Mouse (Mus musculus) CH12.LX (cell line): ENCODE data around the gene Tufm. TPM values are rescaled to one million over a fixed set of nuclear protein-coding genes. Genes with fewer than 3 reads are reported as not detected.

ENCODE experiments used
- DNase-seq: peaks from one replicate; pipeline ENCODE4 v3.0.0-alpha.2; 2013; ENCODE audit errors: extremely low read depth
- H3K27ac ChIP-seq: 2 replicates; pipeline ENCODE4 v1.5.1; 2012; ENCODE audit warnings: low read depth, mild to moderate bottlenecking, control low read depth, moderate library complexity; ENCODE audit not compliant: insufficient read depth
- H3K27me3 ChIP-seq: replicated peaks from 2 replicates; pipeline ENCODE3; 2012; ENCODE audit warnings: inconsistent platforms
- H3K36me3 ChIP-seq, 2 experiments: replicated peaks in 1 of 2; 2 replicates each; pipeline versions ENCODE3 to v1.6.1; 2012; ENCODE audit warnings: inconsistent platforms in 1 of 2, low read length in 1 of 2, mild to moderate bottlenecking in 1 of 2, mixed read lengths in 1 of 2, moderate library complexity in 1 of 2; ENCODE audit not compliant: control insufficient read depth in 1 of 2, insufficient read depth in 1 of 2
- H3K4me1 ChIP-seq, 2 experiments: 2 replicates each; pipeline ENCODE4 v1.6.1; 2012; ENCODE audit warnings: inconsistent platforms in 1 of 2, moderate library complexity in 1 of 2; ENCODE audit not compliant: insufficient read depth in 2 of 2, control insufficient read depth in 1 of 2
- H3K4me2 ChIP-seq: 2 replicates; pipeline ENCODE4 v1.6.1; 2012; ENCODE audit warnings: low read depth, mild to moderate bottlenecking, control low read depth; ENCODE audit not compliant: poor library complexity, insufficient read depth, severe bottlenecking
- H3K4me3 ChIP-seq, 3 experiments: fragments of 150-350 bp in 1 of 3; sonication (generic) in 1 of 3; replicated peaks in 1 of 3; 2 replicates each; pipeline versions ENCODE3 to v1.5.1; 2011 to 2012; ENCODE audit warnings: low read depth in 2 of 3, low read length in 2 of 3, mild to moderate bottlenecking in 2 of 3, moderate library complexity in 2 of 3, control low read depth in 1 of 3, improper control_type of control experiment in 1 of 3, inconsistent platforms in 1 of 3, mixed read lengths in 1 of 3; ENCODE audit not compliant: poor library complexity in 1 of 3
- H3K79me2 ChIP-seq: replicated peaks from 2 replicates; pipeline ENCODE4 v1.6.1; 2012; ENCODE audit warnings: mild to moderate bottlenecking, moderate library complexity; ENCODE audit not compliant: control insufficient read depth, poor library complexity, insufficient read depth, severe bottlenecking; ENCODE audit errors: extremely low read depth
- H3K9ac ChIP-seq: 2 replicates; pipeline ENCODE4 v1.6.1; 2012; ENCODE audit warnings: low read depth, mild to moderate bottlenecking, control low read depth, moderate library complexity; ENCODE audit not compliant: insufficient read depth
- H3K9me3 ChIP-seq: replicated peaks from 2 replicates; pipeline ENCODE3; 2012; ENCODE audit warnings: low read length, inconsistent platforms, mixed read lengths
- BHLHE40 ChIP-seq: IDR thresholded peaks from 2 replicates; pipeline ENCODE4 v1.6.1; 2011; ENCODE audit warnings: mild to moderate bottlenecking, low read depth, low read length, improper control_type of control experiment
- CTCF ChIP-seq, 2 experiments: IDR thresholded peaks in 1 of 2; conservative IDR thresholded peaks in 1 of 2; 2 replicates each; pipeline ENCODE4 v1.5.1; 2011 to 2012; ENCODE audit warnings: low read depth in 2 of 2, low read length in 2 of 2, improper control_type of control experiment in 1 of 2, inconsistent platforms in 1 of 2, mild to moderate bottlenecking in 1 of 2, moderate library complexity in 1 of 2
- ELF1 ChIP-seq: IDR thresholded peaks from 2 replicates; pipeline ENCODE4 v1.6.1; 2014; ENCODE audit warnings: low read depth, mild to moderate bottlenecking, inconsistent platforms, low read length, improper control_type of control experiment
- EP300 ChIP-seq: IDR thresholded peaks from 2 replicates; pipeline ENCODE4 v1.6.1; 2011; ENCODE audit warnings: low read length, improper control_type of control experiment
- ETS1 ChIP-seq: conservative IDR thresholded peaks from 2 replicates; pipeline ENCODE4 v1.6.1; 2012; ENCODE audit warnings: low read depth, mild to moderate bottlenecking, inconsistent platforms, low read length, improper control_type of control experiment, moderate library complexity
- GABPA ChIP-seq: IDR thresholded peaks from 2 replicates; pipeline ENCODE4 v1.6.1; 2012; ENCODE audit warnings: low read depth, low read length, improper control_type of control experiment, inconsistent platforms; ENCODE audit not compliant: insufficient replicate concordance
- HCFC1 ChIP-seq: IDR thresholded peaks from 2 replicates; pipeline ENCODE4 v1.6.1; 2012; ENCODE audit warnings: low read depth, mild to moderate bottlenecking, inconsistent platforms, low read length, improper control_type of control experiment
- JUN ChIP-seq: IDR thresholded peaks from 2 replicates; pipeline ENCODE4 v1.6.1; 2011; ENCODE audit warnings: low read depth, mild to moderate bottlenecking, low read length, improper control_type of control experiment, moderate library complexity; ENCODE audit not compliant: insufficient read depth
- JUND ChIP-seq: conservative IDR thresholded peaks from 2 replicates; pipeline ENCODE4 v1.6.1; 2011; ENCODE audit warnings: low read depth, low read length, improper control_type of control experiment
- KAT2A ChIP-seq: IDR thresholded peaks from 2 replicates; pipeline ENCODE4 v1.6.1; 2012; ENCODE audit warnings: low read length, improper control_type of control experiment, inconsistent platforms; ENCODE audit not compliant: insufficient replicate concordance
- NRF1 ChIP-seq: IDR thresholded peaks from 2 replicates; pipeline ENCODE4 v1.6.1; 2014; ENCODE audit warnings: low read depth, mild to moderate bottlenecking, inconsistent platforms, low read length, improper control_type of control experiment, moderate library complexity
- POLR2A ChIP-seq: IDR thresholded peaks from 2 replicates; pipeline ENCODE4 v1.6.1; 2011; ENCODE audit warnings: low read depth, mild to moderate bottlenecking, improper control_type of control experiment, low read length
- POLR2AphosphoS2 ChIP-seq: IDR thresholded peaks from 2 replicates; pipeline ENCODE4 v1.6.1; 2011; ENCODE audit warnings: low read depth, low read length, improper control_type of control experiment
- SIN3A ChIP-seq: IDR thresholded peaks from 2 replicates; pipeline ENCODE4 v1.6.1; 2012; ENCODE audit warnings: low read length, improper control_type of control experiment, inconsistent platforms
- TBP ChIP-seq: conservative IDR thresholded peaks from 2 replicates; pipeline ENCODE4 v1.6.1; 2011; ENCODE audit warnings: low read depth, low read length, improper control_type of control experiment
- TCF12 ChIP-seq: IDR thresholded peaks from 2 replicates; pipeline ENCODE4 v1.6.1; 2014; ENCODE audit warnings: low read depth, mild to moderate bottlenecking, inconsistent platforms, low read length, improper control_type of control experiment
- USF1 ChIP-seq: IDR thresholded peaks from 2 replicates; pipeline ENCODE4 v1.6.1; 2014; ENCODE audit warnings: low read depth, mild to moderate bottlenecking, inconsistent platforms, low read length, improper control_type of control experiment
- ZKSCAN1 ChIP-seq: IDR thresholded peaks from 2 replicates; pipeline ENCODE4 v1.6.1; 2012; ENCODE audit warnings: low read depth, inconsistent platforms, low read length, improper control_type of control experiment, borderline replicate concordance
- dilution Hi-C: fragments of 300-500 bp; cut with MboI; formaldehyde crosslinking; loops from 2 replicates; pipeline ENCODE4 v1.14.3; 2020; ENCODE audit warnings: low sequenced_read_pairs; ENCODE audit not compliant: extremely low pct_unique_long_range_greater_than_20kb, extremely low pct_ligation_motif_present
- in situ Hi-C: fragments of 300-500 bp; cut with MboI; formaldehyde crosslinking; loops from 3 replicates; pipeline ENCODE4 v1.14.3; 2019; ENCODE audit warnings: low sequenced_read_pairs, low pct_ligation_motif_present, low pct_unique_long_range_greater_than_20kb, mixed read lengths
- polyA plus RNA-seq: library from polyadenylated mRNA; unstranded; fragments of >175 nt; gene quantifications from 2 replicates; pipeline ENCODE4 v1.2.1, GENCODE M21; 2012; ENCODE audit warnings: low read depth; ENCODE audit not compliant: insufficient read length
- total RNA-seq, 2 experiments: library from RNA; depleted of rRNA; stranded (reverse); fragments of 300-350 nt in 1 of 2; fragments of >200 nt in 1 of 2; gene quantifications; 2 replicates each; pipeline ENCODE4 v1.2.3; 2012 to 2014

The Tufm gene
- total and polyA plus RNA-seq, 3 experiments, result 115 to 219 (median 156) TPM

DNA sequence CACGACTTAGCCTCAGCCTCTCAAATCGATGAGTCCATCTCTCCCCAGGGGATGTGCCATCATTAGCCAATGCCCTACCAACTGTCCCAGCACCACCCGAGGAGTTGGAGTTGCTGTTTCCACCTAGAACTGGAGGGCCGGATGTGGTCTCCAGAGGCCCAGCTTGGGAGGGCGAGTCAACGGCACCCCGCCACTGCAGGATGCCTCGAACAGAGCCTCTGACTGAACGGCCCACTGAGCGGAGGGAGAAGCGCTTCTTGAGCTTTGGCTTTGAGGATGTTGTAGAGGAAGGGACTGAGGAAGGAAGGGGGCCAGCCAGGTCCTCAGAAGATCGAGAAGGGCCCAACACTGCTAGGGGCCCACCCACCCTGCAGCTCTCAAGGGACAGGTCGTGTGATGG, 14.9 kb upstream of the Tufm start:
- dilution Hi-C loops, result no loop called here
- peaks cover 45 to 52% of the 10 kb centered on the region in 2 experiments for H3K36me3 ChIP-seq
- TF ChIP-seq ETS1 (0 out of 2 replicates have a peak, but pooled peaks have one; percentile 12), POLR2A (peak; percentile 26; the same call in 1 of the 2 replicates), JUND (no peak), SIN3A (no peak), BHLHE40 (peak; percentile 44), TCF12 (no peak), GABPA (no peak)
- TF ChIP-seq, all 38 proteins: peak for 3

DNA sequence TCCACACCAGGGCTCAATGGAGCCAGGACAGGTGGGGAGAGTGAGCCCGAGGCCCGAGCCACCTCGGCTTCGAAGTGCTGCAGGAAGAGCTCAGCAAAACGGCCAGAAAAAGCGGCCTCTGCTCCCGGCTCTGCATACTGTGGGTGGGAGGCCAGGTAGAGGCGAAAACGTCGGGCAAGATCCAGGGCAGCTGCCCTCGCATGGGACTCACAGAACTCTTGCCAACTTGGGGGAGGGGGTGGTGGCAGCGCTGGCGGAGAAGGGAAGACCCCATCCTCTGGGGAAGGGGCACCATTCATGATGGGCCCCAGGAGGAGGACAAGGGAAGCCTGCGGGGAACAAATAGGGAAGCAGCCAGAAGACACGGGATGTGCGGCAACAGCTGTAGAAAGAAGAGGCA, 14.4 kb upstream of the Tufm start:
- Histone ChIP-seq H3K27ac (peak overlapping the region; percentile 27), H3K9ac (no peak overlapping the region), H3K9me3 (no peaks in the 10 kb centered on the region), H3K79me2 (peaks cover 13% of the 10 kb centered on the region), H3K4me1 (peaks cover 10 to 67% of the 10 kb centered on the region in 2 experiments), H3K27me3 (no peaks in the 10 kb centered on the region), H3K4me3 (peak overlapping the region in 1 of 3 experiments; percentile 70), H3K36me3 (peaks cover 41 to 47% of the 10 kb centered on the region in 2 experiments), H3K4me2 (0 out of 2 replicates have a peak overlapping the region, but pooled peaks have one; percentile 4)
- dilution Hi-C loops, result no loop called here
- no peak for DNase-seq
- in situ Hi-C loops, result loop anchor here (5.0 kb wide), 1 partner anchor 75 kb away; the partner anchor contains the start of gene Nfatc2ip
- 0 out of 2 replicates have a peak, but pooled peaks have one; percentile 2 for TF ChIP-seq ETS1
- TF ChIP-seq TBP, result no peak

More for the DNA sequence above, 14.9 kb upstream of the Tufm start:
- Histone ChIP-seq H3K79me2 (peaks cover 13% of the 10 kb centered on the region), H3K9me3 (no peaks in the 10 kb centered on the region), H3K27me3 (no peaks in the 10 kb centered on the region), H3K27ac (peak overlapping the region; percentile 27), H3K4me1 (peaks cover 10 to 71% of the 10 kb centered on the region in 2 experiments), H3K4me2 (0 out of 2 replicates have a peak overlapping the region, but pooled peaks have one; percentile 4), H3K9ac (no peak overlapping the region), H3K4me3 (peak overlapping the region in 1 of 3 experiments; percentile 70)
- in situ Hi-C loops, result loop anchor here (5.0 kb wide), 1 partner anchor 75 kb away; the partner anchor contains the start of gene Nfatc2ip
- DNase-seq, result peak; percentile 57

DNA sequence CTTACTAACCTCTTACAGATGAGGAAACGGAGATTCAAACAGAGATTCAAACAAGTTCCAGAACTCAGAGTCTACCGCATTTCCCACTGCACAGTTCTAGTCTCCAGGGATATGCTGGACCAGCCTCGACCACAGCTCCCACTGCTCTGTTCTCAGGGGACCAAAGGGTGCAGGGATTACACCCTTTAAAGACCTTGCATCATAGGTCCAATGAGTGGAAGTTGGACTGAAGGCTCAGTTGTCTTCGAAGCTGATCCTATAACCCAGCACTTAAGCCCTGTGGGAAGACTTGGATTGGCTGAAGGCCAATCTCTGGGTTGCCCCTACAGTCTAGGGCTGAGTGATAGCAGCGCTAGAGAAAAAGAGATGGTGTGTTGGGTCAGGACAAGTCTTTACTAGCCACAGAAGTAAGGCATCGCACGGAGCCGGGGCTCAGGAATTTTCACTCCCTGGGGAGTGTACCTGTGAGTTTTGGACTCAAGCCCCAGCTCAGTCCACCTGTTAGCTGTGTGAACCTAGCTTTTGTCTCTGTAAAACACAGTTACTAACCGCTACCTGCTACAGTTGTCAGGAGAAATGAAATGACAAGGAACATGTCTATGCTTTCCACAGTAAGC, 13.6 kb upstream of the Tufm start:
- peaks cover 13% of the 10 kb centered on the region for H3K79me2 ChIP-seq
- TF ChIP-seq ZKSCAN1 (no peak), POLR2AphosphoS2 (no peak), NRF1 (no peak), ELF1 (no peak), HCFC1 (no peak), EP300 (no peak), USF1 (no peak), CTCF (conservative IDR thresholded peaks at IDR 0.05 in 1 of 2, IDR thresholded peaks at IDR 0.05 in 1 of 2; ENCODE audit: low read depth in 2 of 2, low read length in 2 of 2) (no peak), ETS1 (no peak), SIN3A (no peak; the same call in 1 of the 2 replicates), JUN (no peak), KAT2A (no peak)
- H3K36me3 ChIP-seq, result peaks cover 32 to 39% of the 10 kb centered on the region in 2 experiments
- peak overlapping the region; percentile 41 for H3K4me2 ChIP-seq
- no peaks in the 10 kb centered on the region for H3K27me3 ChIP-seq
- DNase-seq, result no peak
- H3K4me3 ChIP-seq, result peak overlapping the region; percentile 64 to 81 (median 70)
- no peaks in the 10 kb centered on the region for H3K9me3 ChIP-seq
- in situ Hi-C loops (loop anchor here (5.0 kb wide), 1 partner anchor 76 kb away; the partner anchor contains the start of gene Nfatc2ip), dilution Hi-C loops (no loop called here)
- peak overlapping the region; percentile 98 for H3K9ac ChIP-seq
- H3K27ac ChIP-seq, result peak overlapping the region; percentile 27; the same call in 1 of the 2 replicates
- peaks cover 10 to 60% of the 10 kb centered on the region in 2 experiments for H3K4me1 ChIP-seq
